Mouse (Mus musculus) liver, embryonic 16.5 days (tissue): ENCODE measurements around the gene Midn. TPM values are rescaled to one million over a fixed set of nuclear protein-coding genes. Genes with fewer than 3 reads are reported as not detected.

Experiments
- ATAC-seq: fragments of 200-750 bp; cut with Nextera tagmentation; 2 replicates; pipeline ENCODE4 v1.8.0; 2017; ENCODE audit warnings: low read depth, mild to moderate bottlenecking, moderate number of reproducible peaks, moderate library complexity
- H3K27ac ChIP-seq: fragments of 300-500 bp; sonication (generic); 2 replicates; pipeline ENCODE4 v1.5.1; 2014; ENCODE audit warnings: mild to moderate bottlenecking, low read length
- H3K27me3 ChIP-seq: fragments of 300-500 bp; sonication (generic); 2 replicates; pipeline ENCODE4 v1.6.1; 2014; ENCODE audit warnings: low read depth, low read length, mixed read lengths; ENCODE audit not compliant: control insufficient read depth, insufficient read depth
- H3K36me3 ChIP-seq: fragments of 300-500 bp; sonication (generic); 2 replicates; pipeline ENCODE4 v1.6.1; 2014; ENCODE audit warnings: mild to moderate bottlenecking; ENCODE audit not compliant: control insufficient read depth, insufficient read depth
- H3K4me1 ChIP-seq: fragments of 300-500 bp; sonication (generic); 2 replicates; pipeline ENCODE4 v1.6.1; 2014; ENCODE audit warnings: low read depth, low read length, mixed read lengths; ENCODE audit not compliant: control insufficient read depth
- H3K4me2 ChIP-seq: fragments of 300-500 bp; sonication (generic); 2 replicates; pipeline ENCODE4 v1.6.1; 2014; ENCODE audit warnings: low read depth, low read length, mixed read lengths
- H3K4me3 ChIP-seq: fragments of 300-500 bp; sonication (generic); 2 replicates; pipeline ENCODE4 v1.5.1; 2014; ENCODE audit warnings: low read depth, mild to moderate bottlenecking, low read length
- H3K9ac ChIP-seq: fragments of 300-500 bp; sonication (generic); 2 replicates; pipeline ENCODE4 v1.6.1; 2014; ENCODE audit warnings: low read depth, low read length
- H3K9me3 ChIP-seq: fragments of 300-500 bp; sonication (generic); replicated peaks from 2 replicates; pipeline ENCODE4 v1.6.1; 2016; ENCODE audit warnings: low read length; ENCODE audit not compliant: control insufficient read depth
- WGBS: fragments of 180-500 bp; shearing (Covaris S2); extraction: QIAGEN DNeasy Blood & Tissue Kit; methylation state at CpG from one replicate; pipeline ENCODE4 v1.1.7; 2014; ENCODE audit not compliant: insufficient replicate concordance; 5-methylcytosine and 5-hydroxymethylcytosine counted together
- polyA plus RNA-seq: library from polyadenylated mRNA; unstranded; fragments of >200 nt; fragmentation: Nextera tagmentation; extraction: Ambion mirVana; gene quantifications from 2 replicates; pipeline ENCODE4 v1.2.1, GENCODE M21; 2015

The Midn gene
- polyA plus RNA-seq, 1 experiment from 2014 or later, result 2.6 TPM

- Histone ChIP-seq H3K27me3 (peaks cover 22% of the 10 kb centered on the region), H3K4me2 (no peak overlapping the region), H3K36me3 (no peaks in the 10 kb centered on the region), H3K9ac (no peak overlapping the region), H3K9me3 (no peaks in the 10 kb centered on the region), H3K27ac (no peak overlapping the region), H3K4me3 (no peak overlapping the region), H3K4me1 (no peaks in the 10 kb centered on the region)
- ATAC-seq, result no peak
- 79% methylated on average over 1 of the region's 1 CpGs for WGBS
Measured at GRCm38 (mm10) chr10:80196167-80196566, 48.1 kb downstream of the Midn start.

- no peak overlapping the region for H3K9ac ChIP-seq
- no peak for ATAC-seq
- peaks cover 14% of the 10 kb centered on the region for H3K27me3 ChIP-seq
- WGBS, result 71% methylated on average over 33 of the region's 33 CpGs
- no peaks in the 10 kb centered on the region for H3K9me3 ChIP-seq
- no peak overlapping the region for H3K4me3 ChIP-seq
- H3K4me1 ChIP-seq, result no peaks in the 10 kb centered on the region
- H3K27ac ChIP-seq, result no peak overlapping the region
- H3K4me2 ChIP-seq, result no peak overlapping the region
- no peaks in the 10 kb centered on the region for H3K36me3 ChIP-seq
Measured at GRCm38 (mm10) chr10:80196778-80197581, 48.9 kb downstream of the Midn start.

GRCm38 (mm10) chr10:80199440-80200008, 51.5 kb downstream of the Midn start:
- ATAC-seq, result peak; percentile 70
- no peaks in the 10 kb centered on the region for H3K36me3 ChIP-seq
- 36% methylated on average over 3 of the region's 3 CpGs for WGBS
- no peak overlapping the region for H3K27ac ChIP-seq
- no peak overlapping the region for H3K4me3 ChIP-seq
- no peak overlapping the region for H3K4me2 ChIP-seq
- H3K9me3 ChIP-seq, result no peaks in the 10 kb centered on the region
- no peaks in the 10 kb centered on the region for H3K27me3 ChIP-seq
- no peak overlapping the region for H3K9ac ChIP-seq
- no peaks in the 10 kb centered on the region for H3K4me1 ChIP-seq

- Histone ChIP-seq H3K4me3 (no peak overlapping the region), H3K4me1 (no peaks in the 10 kb centered on the region), H3K4me2 (no peak overlapping the region), H3K9me3 (no peaks in the 10 kb centered on the region), H3K27ac (no peak overlapping the region), H3K27me3 (no peaks in the 10 kb centered on the region), H3K36me3 (no peaks in the 10 kb centered on the region), H3K9ac (no peak overlapping the region)
- 63% methylated on average over 6 of the region's 6 CpGs for WGBS
- no peak for ATAC-seq
Measured at GRCm38 (mm10) chr10:80200485-80200884, 52.4 kb downstream of the Midn start.

- no peak overlapping the region for H3K9ac ChIP-seq
- WGBS, result 41% methylated on average over 7 of the region's 7 CpGs
- no peaks in the 10 kb centered on the region for H3K36me3 ChIP-seq
- H3K9me3 ChIP-seq, result no peaks in the 10 kb centered on the region
- H3K4me1 ChIP-seq, result no peaks in the 10 kb centered on the region
- H3K27me3 ChIP-seq, result peaks cover 4% of the 10 kb centered on the region; the same call in 1 of the 2 replicates
- no peak overlapping the region for H3K4me2 ChIP-seq
- H3K4me3 ChIP-seq, result no peak overlapping the region
- no peak overlapping the region for H3K27ac ChIP-seq
- ATAC-seq, result no peak
Measured at GRCm38 (mm10) chr10:80204055-80204454, 56.0 kb downstream of the Midn start.

GRCm38 (mm10) chr10:80207201-80207600, 59.1 kb downstream of the Midn start:
- Histone ChIP-seq H3K4me3 (no peak overlapping the region), H3K4me2 (no peak overlapping the region), H3K9ac (no peak overlapping the region), H3K9me3 (no peaks in the 10 kb centered on the region), H3K4me1 (no peaks in the 10 kb centered on the region), H3K27ac (no peak overlapping the region), H3K27me3 (peaks cover 5% of the 10 kb centered on the region; the same call in 1 of the 2 replicates), H3K36me3 (no peaks in the 10 kb centered on the region)
- ATAC-seq, result no peak
- 53% methylated on average over 1 of the region's 1 CpGs for WGBS

GRCm38 (mm10) chr10:80207676-80208075, 59.6 kb downstream of the Midn start:
- H3K36me3 ChIP-seq, result no peaks in the 10 kb centered on the region
- H3K27me3 ChIP-seq, result peaks cover 5% of the 10 kb centered on the region; the same call in 1 of the 2 replicates
- no peak overlapping the region for H3K4me3 ChIP-seq
- no peak overlapping the region for H3K4me2 ChIP-seq
- no peak overlapping the region for H3K9ac ChIP-seq
- no peak overlapping the region for H3K27ac ChIP-seq
- ATAC-seq, result no peak
- WGBS, result 71% methylated on average over 10 of the region's 10 CpGs
- H3K9me3 ChIP-seq, result no peaks in the 10 kb centered on the region
- H3K4me1 ChIP-seq, result no peaks in the 10 kb centered on the region

Other genes with a start within 250 kb of the Midn start
- gene Med16, start 239.3 kb upstream of the Midn start, polyA plus RNA-seq, result 14.7 and 15.3 TPM in 2 replicates
- gene Gm26602, start 237.4 kb upstream of the Midn start, polyA plus RNA-seq, result 2.5 TPM in 1 of 2 replicates, not detected in the other
- 0.18 and 0.20 TPM in 2 replicates for gene Kiss1r, start 231.3 kb upstream of the Midn start, polyA plus RNA-seq
- gene R3hdm4, start 227.1 kb upstream of the Midn start, polyA plus RNA-seq, result 47.1 and 49.3 TPM in 2 replicates
- 5.1 and 5.8 TPM in 2 replicates for gene Arid3a, start 221.2 kb upstream of the Midn start, polyA plus RNA-seq
- gene Wdr18, start 188.1 kb upstream of the Midn start, polyA plus RNA-seq, result 42.2 and 44.7 TPM in 2 replicates
- gene Grin3b, start 177.6 kb upstream of the Midn start, polyA plus RNA-seq, result 0.08 TPM in 1 of 2 replicates, not detected in the other
- 3.0 and 4.8 TPM in 2 replicates for gene Tmem259, start 163.9 kb upstream of the Midn start, polyA plus RNA-seq
- 42.5 and 44.9 TPM in 2 replicates for gene Cnn2, start 159.7 kb upstream of the Midn start, polyA plus RNA-seq
- 8.6 and 9.0 TPM in 2 replicates for gene Abca7, start 151.8 kb upstream of the Midn start, polyA plus RNA-seq
- gene Arhgap45, start 131.6 kb upstream of the Midn start, polyA plus RNA-seq, result 16.6 and 17.3 TPM in 2 replicates
- gene Polr2e, start 108.5 kb upstream of the Midn start, polyA plus RNA-seq, result 66.8 and 70.1 TPM in 2 replicates
- 553 and 567 TPM in 2 replicates for gene Gpx4, start 101.1 kb upstream of the Midn start, polyA plus RNA-seq
- gene Sbno2, start 42.7 kb upstream of the Midn start, polyA plus RNA-seq, result 10.3 and 11.8 TPM in 2 replicates
- 13.2 and 14.4 TPM in 2 replicates for gene Stk11, start 32.5 kb upstream of the Midn start, polyA plus RNA-seq
- 288 and 309 TPM in 2 replicates for gene Atp5d, start 9.6 kb upstream of the Midn start, polyA plus RNA-seq
- 0.44 and 0.65 TPM in 2 replicates for gene Cbarp, start 7.4 kb upstream of the Midn start, polyA plus RNA-seq
- gene Cirbp, start 17.7 kb downstream of the Midn start, polyA plus RNA-seq, result 13.8 and 14.2 TPM in 2 replicates
- gene 1600002K03Rik, start 24.7 kb downstream of the Midn start, polyA plus RNA-seq, result 8.4 and 8.7 TPM in 2 replicates
- 0.47 and 0.53 TPM in 2 replicates for gene Efna2, start 31.2 kb downstream of the Midn start, polyA plus RNA-seq
- 14.6 and 14.8 TPM in 2 replicates for gene Mum1, start 78.2 kb downstream of the Midn start, polyA plus RNA-seq
- gene Ndufs7, start 100.8 kb downstream of the Midn start, polyA plus RNA-seq, result 220 and 223 TPM in 2 replicates
- gene Gamt, start 112.7 kb downstream of the Midn start, polyA plus RNA-seq, result 138 and 166 TPM in 2 replicates
- 21.1 and 21.3 TPM in 2 replicates for gene Dazap1, start 113.2 kb downstream of the Midn start, polyA plus RNA-seq
- gene Rps15, start 144.2 kb downstream of the Midn start, polyA plus RNA-seq, result 460 and 501 TPM in 2 replicates
- 0.12 and 0.23 TPM in 2 replicates for gene Apc2, start 147.7 kb downstream of the Midn start, polyA plus RNA-seq
- gene 2310011J03Rik, start 172.3 kb downstream of the Midn start, polyA plus RNA-seq, result 27.9 and 29.0 TPM in 2 replicates
- gene Pcsk4, start 181.2 kb downstream of the Midn start, polyA plus RNA-seq, result 3.5 and 4.0 TPM in 2 replicates
- gene Reep6, start 181.7 kb downstream of the Midn start, polyA plus RNA-seq, result 83.9 and 102 TPM in 2 replicates
- gene Adamtsl5, start 200.1 kb downstream of the Midn start, polyA plus RNA-seq, result 2.2 and 3.4 TPM in 2 replicates
- 0.05 and 0.18 TPM in 2 replicates for gene Plk5, start 208.2 kb downstream of the Midn start, polyA plus RNA-seq
- gene Mex3d, start 239.4 kb downstream of the Midn start, polyA plus RNA-seq, result 0.32 and 0.60 TPM in 2 replicates